Mouse (Mus musculus): Measurements from ENCODE around the gene Zfp423. TPM values are rescaled to one million over a fixed set of nuclear protein-coding genes. Genes with fewer than 3 reads are reported as not detected.

Gene Zfp423
- polyA plus RNA-seq, 1 experiment: 2.7 TPM

- no peak overlapping the region for H3K4me3 ChIP-seq (ENCODE audit: control insufficient read depth, insufficient read depth, low read length)
- H3K36me3 ChIP-seq (ENCODE audit: control insufficient read depth, insufficient read depth, low read length): no peaks in the 10 kb centered on the region
- no peak overlapping the region for H3K27ac ChIP-seq (ENCODE audit: control insufficient read depth, insufficient read depth, low read length)
- no peaks in the 10 kb centered on the region; the same call in 1 of the 2 replicates for H3K27me3 ChIP-seq (ENCODE audit: control insufficient read depth, insufficient read depth, low read length)
- TF ChIP-seq CTCF (IDR thresholded peaks at IDR 0.05; ENCODE audit: borderline replicate concordance, control insufficient read depth, extremely low read depth, insufficient read depth, low read length, poor library complexity) (no peak), POLR2A (IDR thresholded peaks at IDR 0.05; ENCODE audit: control insufficient read depth, extremely low read depth, insufficient read depth, low read length, poor library complexity) (no peak)
- WGBS: 6% methylated on average over 43 of the region's 43 CpGs
- H3K4me1 ChIP-seq (replicated peaks; ENCODE audit: control insufficient read depth, insufficient read depth, low read length): no peaks in the 10 kb centered on the region
- no peak for DNase-seq
Observed at GRCm38 (mm10) chr8:87660029-87660915, 299.1 kb downstream of the Zfp423 start.

GRCm38 (mm10) chr8:87657488-87657887 lies 301.9 kb downstream of the Zfp423 start:
- no peaks in the 10 kb centered on the region for H3K36me3 ChIP-seq (ENCODE audit: control insufficient read depth, insufficient read depth, low read length)
- H3K27me3 ChIP-seq (ENCODE audit: control insufficient read depth, insufficient read depth, low read length): no peaks in the 10 kb centered on the region; the same call in 1 of the 2 replicates
- no peak for TF ChIP-seq POLR2A (IDR thresholded peaks at IDR 0.05; ENCODE audit: control insufficient read depth, extremely low read depth, insufficient read depth, low read length, poor library complexity)
- 82% methylated on average over 4 of the region's 4 CpGs for WGBS
- H3K27ac ChIP-seq (ENCODE audit: control insufficient read depth, insufficient read depth, low read length): no peak overlapping the region
- no peak for DNase-seq
- no peak overlapping the region for H3K4me3 ChIP-seq (ENCODE audit: control insufficient read depth, insufficient read depth, low read length)
- H3K4me1 ChIP-seq (replicated peaks; ENCODE audit: control insufficient read depth, insufficient read depth, low read length): no peaks in the 10 kb centered on the region

- Histone ChIP-seq H3K4me1 (replicated peaks; ENCODE audit: control insufficient read depth, insufficient read depth, low read length) (no peaks in the 10 kb centered on the region), H3K27me3 (ENCODE audit: control insufficient read depth, insufficient read depth, low read length) (no peaks in the 10 kb centered on the region; the same call in 1 of the 2 replicates), H3K27ac (ENCODE audit: control insufficient read depth, insufficient read depth, low read length) (no peak overlapping the region), H3K36me3 (ENCODE audit: control insufficient read depth, insufficient read depth, low read length) (no peaks in the 10 kb centered on the region), H3K4me3 (ENCODE audit: control insufficient read depth, insufficient read depth, low read length) (no peak overlapping the region)
- DNase-seq: peak; percentile 53
- WGBS: 5% methylated on average over 35 of the region's 35 CpGs
- no peak for TF ChIP-seq CTCF (IDR thresholded peaks at IDR 0.05; ENCODE audit: borderline replicate concordance, control insufficient read depth, extremely low read depth, insufficient read depth, low read length, poor library complexity)
- TF ChIP-seq POLR2A (IDR thresholded peaks at IDR 0.05; ENCODE audit: control insufficient read depth, extremely low read depth, insufficient read depth, low read length, poor library complexity): no peak
Observed at GRCm38 (mm10) chr8:87656484-87657230, 302.7 kb downstream of the Zfp423 start.

- no peak overlapping the region for H3K27ac ChIP-seq (ENCODE audit: control insufficient read depth, insufficient read depth, low read length)
- no peaks in the 10 kb centered on the region; the same call in 1 of the 2 replicates for H3K27me3 ChIP-seq (ENCODE audit: control insufficient read depth, insufficient read depth, low read length)
- H3K4me3 ChIP-seq (ENCODE audit: control insufficient read depth, insufficient read depth, low read length): no peak overlapping the region
- 82% methylated on average over 9 of the region's 9 CpGs for WGBS
- DNase-seq: no peak
- no peaks in the 10 kb centered on the region for H3K4me1 ChIP-seq (replicated peaks; ENCODE audit: control insufficient read depth, insufficient read depth, low read length)
- H3K36me3 ChIP-seq (ENCODE audit: control insufficient read depth, insufficient read depth, low read length): no peaks in the 10 kb centered on the region
- TF ChIP-seq POLR2A (IDR thresholded peaks at IDR 0.05; ENCODE audit: control insufficient read depth, extremely low read depth, insufficient read depth, low read length, poor library complexity) (no peak), CTCF (IDR thresholded peaks at IDR 0.05; ENCODE audit: borderline replicate concordance, control insufficient read depth, extremely low read depth, insufficient read depth, low read length, poor library complexity) (no peak)
Observed at GRCm38 (mm10) chr8:87655946-87656345, 303.4 kb downstream of the Zfp423 start.

GRCm38 (mm10) chr8:87647781-87648180 lies 311.6 kb downstream of the Zfp423 start:
- H3K27me3 ChIP-seq (ENCODE audit: control insufficient read depth, insufficient read depth, low read length): no peaks in the 10 kb centered on the region
- WGBS: 93% methylated on average over 9 of the region's 9 CpGs
- H3K4me1 ChIP-seq (replicated peaks; ENCODE audit: control insufficient read depth, insufficient read depth, low read length): no peaks in the 10 kb centered on the region
- H3K27ac ChIP-seq (ENCODE audit: control insufficient read depth, insufficient read depth, low read length): no peak overlapping the region
- H3K4me3 ChIP-seq (ENCODE audit: control insufficient read depth, insufficient read depth, low read length): no peak overlapping the region
- no peak for TF ChIP-seq CTCF (IDR thresholded peaks at IDR 0.05; ENCODE audit: borderline replicate concordance, control insufficient read depth, extremely low read depth, insufficient read depth, low read length, poor library complexity)
- no peak for TF ChIP-seq POLR2A (IDR thresholded peaks at IDR 0.05; ENCODE audit: control insufficient read depth, extremely low read depth, insufficient read depth, low read length, poor library complexity)
- no peaks in the 10 kb centered on the region for H3K36me3 ChIP-seq (ENCODE audit: control insufficient read depth, insufficient read depth, low read length)
- no peak for DNase-seq

GRCm38 (mm10) chr8:87645829-87646483 lies 313.4 kb downstream of the Zfp423 start:
- WGBS: 80% methylated on average over 5 of the region's 5 CpGs
- no peak for DNase-seq
- H3K36me3 ChIP-seq (ENCODE audit: control insufficient read depth, insufficient read depth, low read length): no peaks in the 10 kb centered on the region
- no peaks in the 10 kb centered on the region for H3K4me1 ChIP-seq (replicated peaks; ENCODE audit: control insufficient read depth, insufficient read depth, low read length)
- no peaks in the 10 kb centered on the region for H3K27me3 ChIP-seq (ENCODE audit: control insufficient read depth, insufficient read depth, low read length)
- no peak overlapping the region for H3K27ac ChIP-seq (ENCODE audit: control insufficient read depth, insufficient read depth, low read length)
- H3K4me3 ChIP-seq (ENCODE audit: control insufficient read depth, insufficient read depth, low read length): no peak overlapping the region
- no peak for TF ChIP-seq CTCF (IDR thresholded peaks at IDR 0.05; ENCODE audit: borderline replicate concordance, control insufficient read depth, extremely low read depth, insufficient read depth, low read length, poor library complexity)
- no peak for TF ChIP-seq POLR2A (IDR thresholded peaks at IDR 0.05; ENCODE audit: control insufficient read depth, extremely low read depth, insufficient read depth, low read length, poor library complexity)
